Mouse (Mus musculus) cortical plate, adult 2 months (tissue): Measurements from ENCODE around the gene Prop1. TPM values are rescaled to one million over a fixed set of nuclear protein-coding genes. Genes with fewer than 3 reads are reported as not detected.

Experiments used
- H3K27ac ChIP-seq: fragments of 200-500 bp; 2 replicates; pipeline ENCODE4 v1.5.1; 2012; ENCODE audit warnings: low read length, control low read depth, inconsistent platforms; ENCODE audit not compliant: insufficient read depth
- H3K4me1 ChIP-seq: fragments of 200-500 bp; 2 replicates; pipeline ENCODE4 v1.6.1; 2011; ENCODE audit warnings: low read length; ENCODE audit not compliant: control insufficient read depth, insufficient read depth
- H3K4me3 ChIP-seq: fragments of 200-500 bp; 2 replicates; pipeline ENCODE4 v1.5.1; 2011; ENCODE audit warnings: mild to moderate bottlenecking, low read length, control low read depth; ENCODE audit not compliant: insufficient read depth
- CTCF ChIP-seq: fragments of 200-500 bp; IDR thresholded peaks from 2 replicates; pipeline ENCODE4 v1.5.1; 2011; ENCODE audit warnings: mild to moderate bottlenecking, control low read depth, low read length; ENCODE audit not compliant: insufficient read depth; ENCODE audit errors: extremely low read depth
- POLR2A ChIP-seq: fragments of 200-500 bp; IDR thresholded peaks from 2 replicates; pipeline ENCODE4 v1.6.1; 2011; ENCODE audit warnings: mild to moderate bottlenecking, low read length, control low read depth; ENCODE audit not compliant: insufficient read depth; ENCODE audit errors: extremely low read depth
- polyA plus RNA-seq: library from polyadenylated mRNA; depleted of rRNA; stranded (reverse); fragments of >200 nt; gene quantifications from 2 replicates; pipeline ENCODE4 v1.2.3, GENCODE M21; 2012; rRNA removed

Gene Prop1
- polyA plus RNA-seq, 1 experiment: not detected

DNA sequence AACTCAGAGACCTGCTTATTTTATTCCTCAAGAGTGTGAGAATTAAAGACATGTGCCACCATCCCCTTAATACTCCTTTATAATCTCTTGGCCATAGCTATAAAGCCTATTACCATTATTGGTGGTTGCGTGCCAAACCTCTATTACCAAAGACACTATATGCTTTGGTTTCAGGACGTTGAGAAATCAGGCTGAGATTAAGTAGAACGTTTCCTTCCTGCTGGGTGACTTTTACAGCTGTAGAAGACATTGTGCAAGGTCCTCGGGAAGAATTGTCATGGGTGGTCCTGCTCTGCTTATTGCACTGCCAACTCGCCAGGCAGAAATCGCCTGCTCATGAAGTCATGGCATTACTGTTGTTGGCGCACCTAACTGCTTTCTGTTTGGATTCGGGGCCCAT, 15.1 kb downstream of the Prop1 start:
- no peak overlapping the region for H3K4me3 ChIP-seq
- H3K4me1 ChIP-seq: no peaks in the 10 kb centered on the region
- no peak for TF ChIP-seq CTCF
- TF ChIP-seq POLR2A: no peak
- H3K27ac ChIP-seq: no peak overlapping the region

- no peaks in the 10 kb centered on the region for H3K4me1 ChIP-seq
- TF ChIP-seq CTCF: no peak
- H3K4me3 ChIP-seq: peak overlapping the region; percentile 55; the same call in 1 of the 2 replicates
- no peak overlapping the region for H3K27ac ChIP-seq
Observed at GRCm38 (mm10) chr11:50932040-50932439, 21.5 kb downstream of the Prop1 start.

DNA sequence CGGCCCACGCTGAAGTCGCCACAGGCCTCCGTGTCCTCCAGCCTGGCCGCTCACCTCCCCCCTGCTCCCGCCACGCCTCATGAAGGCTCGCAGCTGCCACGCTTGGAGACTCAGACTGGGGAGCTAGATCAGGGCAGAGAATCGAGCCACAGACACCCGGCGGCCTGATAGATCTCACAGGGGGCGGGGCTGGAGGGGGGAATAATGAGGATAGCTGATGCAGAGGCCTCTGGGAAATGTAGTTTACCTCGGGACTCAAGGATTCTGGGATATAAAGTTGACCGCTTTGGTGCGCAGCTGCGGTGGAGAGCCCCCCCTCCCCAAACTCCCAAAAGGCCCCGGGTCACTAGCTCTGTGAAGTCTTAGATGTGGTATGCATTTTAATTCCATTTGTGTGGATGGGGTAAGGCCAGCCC, 22.1 kb downstream of the Prop1 start, which contains the start of gene Zfp354b:
TSS of gene Zfp354b (minus strand) at position 183 of the 416 bp plus-strand sequence.
- TF ChIP-seq CTCF (no peak), POLR2A (peak; percentile 77)
- Histone ChIP-seq H3K4me1 (no peaks in the 10 kb centered on the region), H3K4me3 (peak within 1 kb of the TSS; percentile 55), H3K27ac (peak within 1 kb of the TSS; percentile 20)

- no peaks in the 10 kb centered on the region for H3K4me1 ChIP-seq
- peak overlapping the region; percentile 20 for H3K27ac ChIP-seq
- peak overlapping the region; percentile 55 for H3K4me3 ChIP-seq
- no peak for TF ChIP-seq CTCF
Observed at GRCm38 (mm10) chr11:50931021-50931420, 22.5 kb downstream of the Prop1 start.

DNA sequence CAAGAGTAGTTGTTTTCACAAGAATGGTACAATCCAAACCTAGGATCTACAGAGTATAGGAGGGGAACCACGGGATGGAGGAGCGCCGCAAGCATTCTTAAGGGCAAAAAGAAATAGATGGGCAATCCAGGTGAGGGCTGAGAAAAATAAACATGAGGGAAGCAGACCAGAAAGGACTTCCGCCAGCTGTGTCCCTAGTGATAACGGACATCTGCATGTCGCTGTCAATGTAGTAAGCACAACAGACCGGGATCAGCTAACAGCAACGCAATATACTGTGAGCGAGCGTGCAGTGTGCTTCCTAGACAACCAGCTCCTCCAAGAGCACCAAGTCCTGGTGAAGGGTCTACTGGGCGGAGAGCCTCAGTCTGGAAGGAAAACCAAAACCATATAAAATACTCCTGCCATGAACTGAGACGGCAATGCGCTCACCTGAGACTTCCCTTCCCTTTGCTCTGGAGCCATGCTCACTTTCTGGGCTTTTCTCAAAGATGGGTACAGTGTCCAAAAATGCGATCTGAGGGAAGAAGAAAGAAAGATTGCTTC, 23.0 kb downstream of the Prop1 start:
- no peak overlapping the region for H3K27ac ChIP-seq
- H3K4me1 ChIP-seq: no peaks in the 10 kb centered on the region
- TF ChIP-seq CTCF: no peak
- TF ChIP-seq POLR2A: no peak
- peak overlapping the region; percentile 55 for H3K4me3 ChIP-seq

DNA sequence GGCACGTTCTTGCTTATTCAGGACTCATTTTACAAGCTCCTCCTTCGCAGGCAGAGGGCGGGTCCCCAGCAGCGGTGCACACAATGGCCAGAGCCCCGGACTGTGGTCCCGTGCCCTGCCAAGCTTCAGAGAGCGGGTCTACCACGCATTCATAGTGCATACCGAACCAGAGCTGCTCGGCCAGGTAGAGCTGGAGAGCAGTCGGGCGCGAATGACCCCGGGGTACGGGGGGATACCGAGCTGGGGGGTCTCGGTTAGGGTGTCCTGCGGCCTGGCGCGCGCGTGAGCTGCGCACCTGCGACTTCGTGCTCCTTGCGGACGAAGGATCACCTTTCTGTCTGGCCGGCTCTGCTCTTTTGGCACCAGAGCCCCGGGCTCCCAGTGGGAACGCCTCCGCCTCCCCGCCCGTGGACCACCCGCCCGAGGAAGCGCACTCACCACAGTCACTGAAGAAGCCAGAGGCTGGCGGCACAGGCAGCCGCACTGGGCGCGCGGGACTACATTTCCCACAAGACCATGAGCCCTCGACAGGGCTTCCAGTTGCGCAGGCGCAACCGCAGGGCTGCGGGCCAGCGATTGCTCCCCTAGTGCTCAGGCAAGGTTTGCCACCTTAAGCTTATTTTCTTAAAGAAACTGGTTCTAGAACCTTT, 37.8 kb downstream of the Prop1 start, which contains the start of gene Zfp2:
TSS of gene Zfp2 (minus strand) at position 495 of the 650 bp plus-strand sequence.
- TF ChIP-seq CTCF (peak; percentile 53), POLR2A (peak; percentile 73; the same call in 1 of the 2 replicates)
- H3K4me3 ChIP-seq: peak within 1 kb of the TSS; percentile 95
- peaks cover 3% of the 10 kb centered on the region; the same call in 1 of the 2 replicates for H3K4me1 ChIP-seq
- peak within 1 kb of the TSS; percentile 85 for H3K27ac ChIP-seq

GRCm38 (mm10) chr11:50914461-50914860, 39.1 kb downstream of the Prop1 start:
- Histone ChIP-seq H3K4me3 (peak overlapping the region; percentile 9; the same call in 1 of the 2 replicates), H3K4me1 (peaks cover 3% of the 10 kb centered on the region; the same call in 1 of the 2 replicates), H3K27ac (no peak overlapping the region)
- TF ChIP-seq CTCF (no peak), POLR2A (no peak)

DNA sequence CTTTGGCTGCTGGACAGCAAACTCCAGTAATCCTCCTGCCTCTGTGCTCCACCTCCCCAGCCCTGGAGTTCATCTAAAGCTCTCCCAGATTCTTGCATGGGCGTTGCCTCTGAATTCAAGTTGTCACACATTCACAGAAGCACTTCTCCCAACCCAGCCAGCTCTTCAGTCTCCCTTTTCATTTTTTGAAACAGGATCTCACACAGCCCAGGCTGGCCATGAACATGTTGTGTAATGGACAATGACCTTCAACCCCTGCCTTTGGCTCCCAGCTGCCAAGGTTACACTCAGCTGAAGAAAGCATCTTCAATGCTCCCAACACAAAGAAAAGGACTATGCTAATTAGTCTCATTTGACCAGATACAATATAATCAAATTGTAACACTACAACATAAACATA, 40.3 kb downstream of the Prop1 start:
- Histone ChIP-seq H3K4me3 (no peak overlapping the region), H3K27ac (no peak overlapping the region), H3K4me1 (peaks cover 3% of the 10 kb centered on the region; the same call in 1 of the 2 replicates)
- TF ChIP-seq CTCF (no peak), POLR2A (no peak)

- TF ChIP-seq POLR2A (0 out of 2 replicates have a peak, but pooled peaks have one; percentile 21), CTCF (no peak)
- Histone ChIP-seq H3K27ac (no peak overlapping the region), H3K4me1 (peaks cover 8% of the 10 kb centered on the region)
Observed at GRCm38 (mm10) chr11:50908136-50908535, 45.4 kb downstream of the Prop1 start.

More at GRCm38 (mm10) chr11:50908136-50908535, 45.4 kb downstream of the Prop1 start:
- no peak overlapping the region for H3K4me3 ChIP-seq

Other genes starting within 250 kb of the Prop1 start
- 16.4 and 18.8 TPM in 2 replicates for gene Zfp354c, start 126.0 kb downstream of the Prop1 start, polyA plus RNA-seq
- 1.6 TPM in 2 replicates for gene Zfp879, start 112.2 kb downstream of the Prop1 start, polyA plus RNA-seq
- gene Grm6, start 103.1 kb downstream of the Prop1 start, polyA plus RNA-seq: not detected in 2 replicates
- gene Zfp454, start 66.1 kb downstream of the Prop1 start, polyA plus RNA-seq: 5.1 and 5.6 TPM in 2 replicates
- 16.7 and 17.5 TPM in 2 replicates for gene Zfp2, start 37.6 kb downstream of the Prop1 start, polyA plus RNA-seq
- gene Zfp354b, start 22.1 kb downstream of the Prop1 start, polyA plus RNA-seq: 2.7 and 3.3 TPM in 2 replicates
- gene 4933414I15Rik, start 10.0 kb downstream of the Prop1 start, polyA plus RNA-seq: not detected in 2 replicates
- not detected in 2 replicates for gene Olfr1378, start 12.8 kb upstream of the Prop1 start, polyA plus RNA-seq
- gene Olfr1377, start 28.2 kb upstream of the Prop1 start, polyA plus RNA-seq: not detected in 2 replicates
- not detected in 2 replicates for gene Olfr51, start 49.8 kb upstream of the Prop1 start, polyA plus RNA-seq
- not detected in 2 replicates for gene Olfr54, start 60.5 kb upstream of the Prop1 start, polyA plus RNA-seq
- gene Olfr1375, start 94.3 kb upstream of the Prop1 start, polyA plus RNA-seq: not detected in 2 replicates
- gene Zfp354a, start 105.5 kb upstream of the Prop1 start, polyA plus RNA-seq: 10.0 and 10.2 TPM in 2 replicates